Mouse (Mus musculus) bone marrow macrophage, adult 2 months (primary cell): Measurements from ENCODE around the gene Nid2.

ENCODE experiments used
- CTCF ChIP-seq: IDR thresholded peaks from 2 replicates; pipeline ENCODE4 v1.5.1; 2012; ENCODE audit warnings: low read depth, mild to moderate bottlenecking, low read length, moderate library complexity
- POLR2A ChIP-seq: IDR thresholded peaks from 2 replicates; pipeline ENCODE4 v1.6.1; 2012; ENCODE audit warnings: mild to moderate bottlenecking, low read depth, low read length, borderline replicate concordance

- TF ChIP-seq CTCF (no peak), POLR2A (no peak)
Measured at GRCm38 (mm10) chr14:19740147-19740738, 10.8 kb upstream of the Nid2 start.
